Mouse (Mus musculus): ENCODE measurements around the gene Lax1. TPM values are rescaled to one million over a fixed set of nuclear protein-coding genes. Genes with fewer than 3 reads are reported as not detected.
"Not testable (repeated sequence)": the region's sequence is repeated elsewhere in the genome, so short reads cannot be mapped to it uniquely, and the experiment has no call there.

Gene Lax1
- polyA plus RNA-seq, 1 experiment from 2014 or later = 0.25 TPM

DNA sequence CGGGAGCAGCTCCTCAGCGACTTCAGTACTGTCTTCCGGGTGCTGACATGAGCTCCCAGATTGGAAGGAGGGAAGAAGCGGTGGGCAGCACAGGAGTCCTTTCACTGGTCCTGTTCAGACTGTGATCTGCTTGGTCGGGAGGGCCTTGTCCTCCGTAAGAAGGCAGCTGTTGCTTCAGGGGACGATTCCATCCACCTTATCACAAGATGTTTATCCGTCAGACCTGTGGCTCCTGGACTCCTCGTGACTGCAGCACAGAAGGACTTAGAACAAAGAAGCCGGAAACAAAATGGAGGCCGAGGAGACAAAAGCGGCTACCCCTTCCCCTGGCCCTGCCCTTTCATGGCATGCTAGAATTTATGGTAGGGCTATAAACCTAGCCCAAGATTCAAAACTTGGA lies 19.7 kb downstream of the Lax1 start:
- Histone ChIP-seq H3K27ac (ENCODE audit: low read depth) (no peak overlapping the region), H3K9ac (no peak overlapping the region), H3K4me2 (no peak overlapping the region), H3K36me3 (ENCODE audit: insufficient read depth) (no peaks in the 10 kb centered on the region), H3K27me3 (ENCODE audit: insufficient read depth, low read length) (no peaks in the 10 kb centered on the region), H3K4me3 (ENCODE audit: low read depth, low read length) (no peak overlapping the region), H3K9me3 (ENCODE audit: low read depth, low read length) (no peaks in the 10 kb centered on the region), H3K4me1 (ENCODE audit: insufficient read depth) (no peaks in the 10 kb centered on the region)
- TF ChIP-seq CTCF (IDR thresholded peaks at IDR 0.05; ENCODE audit: low read depth) = no peak
- DNase-seq (no peak), ATAC-seq (ENCODE audit: insufficient read depth) (no peak)
- 80% methylated on average over 12 of the region's 12 CpGs for WGBS

DNA sequence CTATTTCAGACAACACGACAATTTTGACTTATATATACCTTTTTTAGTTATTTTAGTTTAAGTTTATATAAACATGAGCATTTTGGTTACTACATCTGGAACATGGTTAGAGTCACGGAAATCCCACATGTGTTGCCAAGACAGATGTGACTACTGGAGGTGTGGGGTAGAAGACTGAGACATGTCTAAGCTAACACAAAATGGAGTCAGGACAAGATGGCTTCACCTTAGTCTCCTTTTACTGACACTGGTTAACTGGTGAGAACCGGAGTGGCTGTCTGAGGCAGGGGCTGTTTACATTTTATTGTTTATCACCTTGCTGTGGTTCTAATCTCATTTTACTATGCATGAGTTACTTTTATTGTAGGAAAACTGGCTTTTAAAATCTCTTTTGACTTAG lies 21.3 kb downstream of the Lax1 start:
- 71% methylated on average over 3 of the region's 3 CpGs for WGBS
- H3K27me3 ChIP-seq (ENCODE audit: insufficient read depth, low read length) = no peaks in the 10 kb centered on the region
- H3K36me3 ChIP-seq (ENCODE audit: insufficient read depth) = no peaks in the 10 kb centered on the region
- no peak overlapping the region for H3K4me2 ChIP-seq
- no peak overlapping the region for H3K27ac ChIP-seq (ENCODE audit: low read depth)
- no peaks in the 10 kb centered on the region for H3K9me3 ChIP-seq (ENCODE audit: low read depth, low read length)
- no peak for TF ChIP-seq CTCF (IDR thresholded peaks at IDR 0.05; ENCODE audit: low read depth)
- ATAC-seq (ENCODE audit: insufficient read depth) = no peak
- H3K9ac ChIP-seq = no peak overlapping the region
- no peak for DNase-seq
- no peak overlapping the region for H3K4me3 ChIP-seq (ENCODE audit: low read depth, low read length)
- H3K4me1 ChIP-seq (ENCODE audit: insufficient read depth) = no peaks in the 10 kb centered on the region

DNA sequence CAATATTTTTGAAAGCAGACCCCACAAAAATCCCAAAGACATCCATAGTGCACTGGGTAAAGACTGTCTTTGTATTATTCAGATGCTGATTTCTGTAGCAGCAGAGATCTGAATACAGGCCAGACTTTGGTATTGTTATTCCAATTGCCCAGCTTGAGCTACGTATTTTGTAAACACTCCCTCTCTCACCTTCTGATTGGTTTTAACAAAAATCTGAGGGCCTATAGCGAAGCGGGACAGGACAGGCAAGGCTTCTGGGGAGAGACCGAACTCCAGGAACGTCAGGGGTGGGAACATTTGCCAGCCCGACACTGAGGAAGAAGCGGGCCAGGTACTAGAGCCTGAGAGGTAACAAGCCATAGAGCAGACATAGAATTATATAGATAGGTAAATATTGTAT lies 22.2 kb downstream of the Lax1 start:
- H3K9me3 ChIP-seq (ENCODE audit: low read depth, low read length) = no peaks in the 10 kb centered on the region
- no peaks in the 10 kb centered on the region for H3K27me3 ChIP-seq (ENCODE audit: insufficient read depth, low read length)
- 43% methylated on average over 7 of the region's 7 CpGs for WGBS
- no peak overlapping the region for H3K4me3 ChIP-seq (ENCODE audit: low read depth, low read length)
- H3K36me3 ChIP-seq (ENCODE audit: insufficient read depth) = no peaks in the 10 kb centered on the region
- H3K4me1 ChIP-seq (ENCODE audit: insufficient read depth) = no peaks in the 10 kb centered on the region
- no peak overlapping the region for H3K9ac ChIP-seq
- no peak overlapping the region for H3K4me2 ChIP-seq
- no peak for ATAC-seq (ENCODE audit: insufficient read depth)
- no peak for DNase-seq
- no peak overlapping the region for H3K27ac ChIP-seq (ENCODE audit: low read depth)
- TF ChIP-seq CTCF (IDR thresholded peaks at IDR 0.05; ENCODE audit: low read depth) = no peak

DNA sequence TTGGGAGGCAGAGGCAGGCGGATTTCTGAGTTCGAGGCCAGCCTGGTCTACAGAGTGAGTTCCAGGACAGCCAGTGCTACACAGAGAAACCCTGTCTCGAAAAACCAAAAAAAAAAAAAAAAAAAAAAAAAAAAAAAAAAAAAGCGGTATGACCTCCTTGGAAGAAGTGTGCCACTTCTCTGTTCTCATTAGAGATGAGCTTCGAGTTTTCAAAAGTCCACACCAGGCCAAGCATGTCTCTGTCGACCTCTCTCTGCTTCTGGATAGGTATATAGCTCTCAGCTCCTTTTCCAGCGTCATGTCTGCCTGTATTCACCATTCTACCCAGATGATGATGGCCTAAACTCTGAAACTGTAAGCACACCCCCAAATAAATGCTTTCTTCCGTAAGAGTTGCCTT lies 24.2 kb downstream of the Lax1 start:
- not testable (repeated sequence) for DNase-seq; H3K9me3 ChIP-seq (ENCODE audit: low read depth, low read length)

DNA sequence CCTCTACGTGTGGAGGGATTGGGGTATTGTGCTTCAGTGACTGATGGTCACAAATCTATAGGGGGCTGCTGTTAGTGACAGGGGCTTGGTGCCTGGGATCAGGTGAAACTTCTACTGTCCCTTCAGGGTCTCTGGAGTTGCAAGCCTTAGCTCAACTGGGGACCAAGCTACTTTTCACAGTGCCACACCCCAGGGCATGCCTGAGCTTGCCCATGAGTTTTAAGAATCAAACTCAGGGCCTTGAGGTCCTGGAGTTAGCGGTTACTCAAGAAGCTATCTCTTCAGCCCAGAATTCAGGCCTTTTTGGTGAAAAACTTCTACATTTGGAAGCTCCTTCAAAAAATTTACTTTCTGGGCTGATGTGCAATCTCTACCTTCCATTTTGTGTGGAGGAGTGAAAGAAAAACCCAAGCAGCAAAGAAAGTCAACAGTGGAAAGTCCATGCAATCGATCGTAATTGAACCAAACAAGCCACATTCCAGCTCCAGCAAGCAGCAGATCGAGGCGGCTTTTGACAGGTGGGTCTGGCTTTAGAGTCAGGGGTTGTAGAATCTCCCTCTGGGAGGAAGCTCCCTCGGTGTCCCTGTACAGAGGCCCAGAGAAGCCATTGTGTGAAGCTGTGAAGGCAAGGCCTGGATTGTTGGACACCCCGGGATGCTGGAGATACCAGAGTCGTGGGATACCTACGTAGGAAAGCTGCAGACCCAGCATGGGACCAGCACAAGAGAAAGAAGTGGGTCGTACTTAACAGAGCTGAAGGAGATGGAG lies 25.5 kb downstream of the Lax1 start:
- Histone ChIP-seq H3K36me3 (ENCODE audit: insufficient read depth) (peaks cover 6% of the 10 kb centered on the region; the same call in 1 of the 2 replicates), H3K27me3 (ENCODE audit: insufficient read depth, low read length) (no peaks in the 10 kb centered on the region), H3K27ac (ENCODE audit: low read depth) (no peak overlapping the region), H3K9ac (no peak overlapping the region), H3K4me2 (no peak overlapping the region), H3K4me3 (ENCODE audit: low read depth, low read length) (no peak overlapping the region), H3K4me1 (ENCODE audit: insufficient read depth) (peaks cover 6% of the 10 kb centered on the region), H3K9me3 (ENCODE audit: low read depth, low read length) (no peaks in the 10 kb centered on the region)
- 67% methylated on average over 11 of the region's 11 CpGs for WGBS
- TF ChIP-seq CTCF (IDR thresholded peaks at IDR 0.05; ENCODE audit: low read depth) = no peak
- no peak for DNase-seq
- no peak for ATAC-seq (ENCODE audit: insufficient read depth)

More for the DNA sequence above, 24.2 kb downstream of the Lax1 start:
- H3K4me2 ChIP-seq; H3K9ac ChIP-seq; H3K27me3 ChIP-seq (ENCODE audit: insufficient read depth, low read length); H3K4me3 ChIP-seq (ENCODE audit: low read depth, low read length); H3K36me3 ChIP-seq (ENCODE audit: insufficient read depth); ATAC-seq (ENCODE audit: insufficient read depth); H3K4me1 ChIP-seq (ENCODE audit: insufficient read depth); H3K27ac ChIP-seq (ENCODE audit: low read depth): not testable (repeated sequence)
- 83% methylated on average over 6 of the region's 8 CpGs for WGBS

DNA sequence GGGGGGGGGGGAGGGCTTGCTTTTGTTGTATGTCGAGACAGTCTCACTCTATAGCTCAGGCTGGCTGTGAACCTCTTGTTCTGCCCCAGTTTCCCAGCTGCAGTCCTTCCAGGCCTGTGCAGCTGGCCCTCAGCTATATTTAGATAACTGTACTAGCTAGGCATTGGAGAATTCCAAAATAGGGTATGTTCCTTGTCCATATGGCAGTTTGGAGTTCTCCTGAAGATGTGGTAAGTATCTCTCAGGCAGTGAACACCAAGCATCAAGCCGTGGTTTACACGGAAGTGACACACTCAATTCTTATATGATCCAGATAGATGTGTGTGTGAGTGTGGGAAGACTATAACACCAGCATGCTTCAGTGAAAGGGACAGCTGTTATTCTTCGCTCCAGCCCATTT lies 26.5 kb downstream of the Lax1 start:
- Histone ChIP-seq H3K27me3 (ENCODE audit: insufficient read depth, low read length) (no peaks in the 10 kb centered on the region), H3K9me3 (ENCODE audit: low read depth, low read length) (no peaks in the 10 kb centered on the region), H3K4me2 (no peak overlapping the region), H3K4me1 (ENCODE audit: insufficient read depth) (peaks cover 16% of the 10 kb centered on the region), H3K27ac (ENCODE audit: low read depth) (peak overlapping the region; percentile 26), H3K9ac (no peak overlapping the region), H3K36me3 (ENCODE audit: insufficient read depth) (peaks cover 14% of the 10 kb centered on the region), H3K4me3 (ENCODE audit: low read depth, low read length) (no peak overlapping the region)
- ATAC-seq (ENCODE audit: insufficient read depth) (no peak), DNase-seq (peak; percentile 32)
- no peak for TF ChIP-seq CTCF (IDR thresholded peaks at IDR 0.05; ENCODE audit: low read depth)
- WGBS = 42% methylated on average over 4 of the region's 4 CpGs

DNA sequence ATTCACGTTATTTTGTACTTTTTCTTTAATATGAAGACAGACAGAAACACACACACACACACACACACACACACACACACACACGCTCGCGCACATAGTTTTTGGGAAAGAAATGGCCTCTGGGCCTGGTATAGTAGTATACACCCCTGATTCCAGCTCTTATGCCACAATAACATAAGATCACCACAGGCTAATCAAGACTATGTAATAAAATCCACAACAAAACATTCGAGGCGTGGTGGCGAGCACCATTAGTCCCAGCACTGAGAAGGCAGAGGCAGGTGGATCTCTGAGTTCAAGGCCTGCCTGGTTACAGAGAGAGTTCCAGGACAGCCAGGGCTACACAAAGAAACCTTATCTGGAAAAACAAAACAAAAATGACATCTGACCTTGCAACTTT lies 27.0 kb downstream of the Lax1 start:
- Histone ChIP-seq H3K36me3 (ENCODE audit: insufficient read depth) (peaks cover 19% of the 10 kb centered on the region), H3K9me3 (ENCODE audit: low read depth, low read length) (no peaks in the 10 kb centered on the region), H3K4me3 (ENCODE audit: low read depth, low read length) (no peak overlapping the region), H3K4me2 (no peak overlapping the region), H3K9ac (no peak overlapping the region), H3K4me1 (ENCODE audit: insufficient read depth) (peaks cover 16% of the 10 kb centered on the region), H3K27ac (ENCODE audit: low read depth) (0 out of 2 replicates have a peak overlapping the region, but pooled peaks have one; percentile 24), H3K27me3 (ENCODE audit: insufficient read depth, low read length) (no peaks in the 10 kb centered on the region)
- WGBS = 96% methylated on average over 7 of the region's 7 CpGs
- no peak for TF ChIP-seq CTCF (IDR thresholded peaks at IDR 0.05; ENCODE audit: low read depth)
- DNase-seq (no peak), ATAC-seq (ENCODE audit: insufficient read depth) (no peak)

Data from lung, embryonic 14.5 days (tissue).